Mouse (Mus musculus) midbrain, postnatal 0 days (tissue): ENCODE results near the gene Ice2. TPM values are rescaled to one million over a fixed set of nuclear protein-coding genes. Genes with fewer than 3 reads are reported as not detected.
A peak's percentile ranks its signal among the peaks of the same experiment; 100 is the strongest.

ENCODE experiments used
- ATAC-seq: fragments of 200-750 bp; cut with Nextera tagmentation; 2 replicates; pipeline ENCODE4 v1.8.0; 2017; ENCODE audit warnings: moderate number of reproducible peaks, mild to moderate bottlenecking, moderate TSS enrichment, moderate library complexity; ENCODE audit not compliant: low FRiP score
- DNase-seq: peaks from one replicate; pipeline ENCODE4 v3.0.0-alpha.2; 2015; ENCODE audit warnings: low spot score
- H3K27ac ChIP-seq: fragments of 300-500 bp; sonication (generic); 2 replicates; pipeline ENCODE4 v1.5.1; 2014; ENCODE audit warnings: low read depth, mild to moderate bottlenecking, low read length, mixed read lengths
- H3K27me3 ChIP-seq: fragments of 300-500 bp; sonication (generic); 2 replicates; pipeline ENCODE4 v1.6.1; 2014; ENCODE audit warnings: low read length, control low read depth, mixed read lengths; ENCODE audit not compliant: insufficient read depth
- H3K36me3 ChIP-seq: fragments of 300-500 bp; sonication (generic); 2 replicates; pipeline ENCODE4 v1.6.1; 2014; ENCODE audit warnings: low read length, control low read depth, mixed read lengths; ENCODE audit not compliant: insufficient read depth
- H3K4me1 ChIP-seq: fragments of 300-500 bp; sonication (generic); 2 replicates; pipeline ENCODE4 v1.6.1; 2014; ENCODE audit warnings: mild to moderate bottlenecking, control low read depth, antibody characterized with exemption, low read length, mixed read lengths; ENCODE audit not compliant: insufficient read depth
- H3K4me2 ChIP-seq: fragments of 300-500 bp; sonication (generic); 2 replicates; pipeline ENCODE4 v1.6.1; 2014; ENCODE audit warnings: low read depth, mild to moderate bottlenecking, low read length, mixed read lengths; ENCODE audit not compliant: poor library complexity, severe bottlenecking
- H3K4me3 ChIP-seq: fragments of 300-500 bp; sonication (generic); 2 replicates; pipeline ENCODE4 v1.5.1; 2014; ENCODE audit warnings: low read depth, mild to moderate bottlenecking, low read length, moderate library complexity
- H3K9ac ChIP-seq: fragments of 300-500 bp; sonication (generic); replicated peaks from 2 replicates; pipeline ENCODE4 v1.6.1; 2014; ENCODE audit warnings: mild to moderate bottlenecking, low read length, moderate library complexity, mixed read lengths; ENCODE audit not compliant: poor library complexity, severe bottlenecking
- H3K9me3 ChIP-seq: fragments of 300-500 bp; sonication (generic); 2 replicates; pipeline ENCODE4 v1.6.1; 2016; ENCODE audit warnings: low read length, control low read depth
- CTCF ChIP-seq: IDR thresholded peaks from 2 replicates; pipeline ENCODE4 v1.5.1; 2016; ENCODE audit warnings: antibody characterized with exemption, mild to moderate bottlenecking
- WGBS: fragments of 180-500 bp; shearing (Covaris S2); extraction: QIAGEN DNeasy Blood & Tissue Kit; methylation state at CpG from one replicate; pipeline ENCODE4 v1.1.7; 2014; 5-methylcytosine and 5-hydroxymethylcytosine counted together
- polyA plus RNA-seq: library from polyadenylated mRNA; unstranded; fragments of >200 nt; fragmentation: Nextera tagmentation; extraction: Ambion mirVana; gene quantifications from 2 replicates; pipeline ENCODE4 v1.2.1, GENCODE M21; 2015
- total RNA-seq: library from RNA; depleted of rRNA; stranded (reverse); fragments of >200 nt; gene quantifications from 2 replicates; pipeline ENCODE4 v1.2.3, GENCODE M21; 2014

Gene Ice2
- total and polyA plus RNA-seq, 2 experiments from 2014 or later: 4.9 to 7.3 TPM

GRCm38 (mm10) chr9:69419476-69419875, 21.8 kb downstream of the Ice2 start:
- Histone ChIP-seq H3K27ac (no peak overlapping the region), H3K4me1 (no peaks in the 10 kb centered on the region), H3K9me3 (no peaks in the 10 kb centered on the region), H3K4me2 (no peak overlapping the region), H3K9ac (no peak overlapping the region), H3K36me3 (peaks cover 8% of the 10 kb centered on the region), H3K4me3 (no peak overlapping the region), H3K27me3 (no peaks in the 10 kb centered on the region)
- WGBS: 92% methylated on average over 1 of the region's 1 CpGs
- TF ChIP-seq CTCF: peak; percentile 77
- DNase-seq: peak; percentile 50
- ATAC-seq: no peak

GRCm38 (mm10) chr9:69430531-69430930, 32.8 kb downstream of the Ice2 start:
- Histone ChIP-seq H3K4me1 (peaks cover 4% of the 10 kb centered on the region; the same call in 1 of the 2 replicates), H3K27me3 (no peaks in the 10 kb centered on the region), H3K27ac (no peak overlapping the region), H3K9ac (no peak overlapping the region), H3K9me3 (no peaks in the 10 kb centered on the region), H3K4me3 (no peak overlapping the region), H3K36me3 (peaks cover 4% of the 10 kb centered on the region; the same call in 1 of the 2 replicates), H3K4me2 (no peak overlapping the region)
- DNase-seq: no peak
- 92% methylated on average over 3 of the region's 3 CpGs for WGBS
- no peak for ATAC-seq
- no peak for TF ChIP-seq CTCF

GRCm38 (mm10) chr9:69431863-69432555, 34.3 kb downstream of the Ice2 start:
- no peak overlapping the region for H3K27ac ChIP-seq
- no peak for ATAC-seq

GRCm38 (mm10) chr9:69435194-69435593, 37.5 kb downstream of the Ice2 start:
- no peak for DNase-seq
- 66% methylated on average over 10 of the region's 10 CpGs for WGBS
- H3K27me3 ChIP-seq: no peaks in the 10 kb centered on the region
- no peak for TF ChIP-seq CTCF
- H3K9ac ChIP-seq: no peak overlapping the region
- no peak overlapping the region for H3K4me2 ChIP-seq
- no peak for ATAC-seq
- no peaks in the 10 kb centered on the region; the same call in 1 of the 2 replicates for H3K36me3 ChIP-seq
- no peak overlapping the region for H3K4me3 ChIP-seq
- H3K4me1 ChIP-seq: peaks cover 4% of the 10 kb centered on the region; the same call in 1 of the 2 replicates
- no peak overlapping the region for H3K27ac ChIP-seq
- H3K9me3 ChIP-seq: no peaks in the 10 kb centered on the region

More at GRCm38 (mm10) chr9:69431863-69432555, 34.3 kb downstream of the Ice2 start:
- WGBS: 21% methylated on average over 6 of the region's 6 CpGs
- H3K4me1 ChIP-seq: peaks cover 4% of the 10 kb centered on the region; the same call in 1 of the 2 replicates
- H3K36me3 ChIP-seq: peaks cover 4% of the 10 kb centered on the region; the same call in 1 of the 2 replicates
- H3K4me2 ChIP-seq: no peak overlapping the region
- no peaks in the 10 kb centered on the region for H3K9me3 ChIP-seq
- no peak for TF ChIP-seq CTCF
- no peaks in the 10 kb centered on the region for H3K27me3 ChIP-seq
- peak; percentile 68 for DNase-seq
- H3K9ac ChIP-seq: no peak overlapping the region
- no peak overlapping the region for H3K4me3 ChIP-seq

- TF ChIP-seq CTCF: no peak
- Histone ChIP-seq H3K4me2 (no peak overlapping the region), H3K9ac (no peak overlapping the region), H3K9me3 (no peaks in the 10 kb centered on the region), H3K36me3 (no peaks in the 10 kb centered on the region; the same call in 1 of the 2 replicates), H3K4me1 (peaks cover 4% of the 10 kb centered on the region; the same call in 1 of the 2 replicates), H3K27ac (no peak overlapping the region), H3K27me3 (no peaks in the 10 kb centered on the region), H3K4me3 (no peak overlapping the region)
- ATAC-seq (no peak), DNase-seq (no peak)
Observed at GRCm38 (mm10) chr9:69435662-69436061, 38.0 kb downstream of the Ice2 start.

GRCm38 (mm10) chr9:69439805-69440357, 42.2 kb downstream of the Ice2 start:
- no peak overlapping the region for H3K4me2 ChIP-seq
- no peaks in the 10 kb centered on the region for H3K9me3 ChIP-seq
- no peak for TF ChIP-seq CTCF
- H3K36me3 ChIP-seq: no peaks in the 10 kb centered on the region
- no peak overlapping the region for H3K9ac ChIP-seq
- DNase-seq (no peak), ATAC-seq (no peak)
- no peak overlapping the region for H3K4me3 ChIP-seq
- H3K27ac ChIP-seq: no peak overlapping the region
- no peaks in the 10 kb centered on the region for H3K27me3 ChIP-seq
- H3K4me1 ChIP-seq: no peaks in the 10 kb centered on the region
- 22% methylated on average over 7 of the region's 7 CpGs for WGBS
